Mouse (Mus musculus): ENCODE data around the gene 0610040J01Rik.
"Not testable (repeated sequence)": the region's sequence is repeated elsewhere in the genome, so short reads cannot be mapped to it uniquely, and the experiment has no call there.

The 0610040J01Rik gene

DNA sequence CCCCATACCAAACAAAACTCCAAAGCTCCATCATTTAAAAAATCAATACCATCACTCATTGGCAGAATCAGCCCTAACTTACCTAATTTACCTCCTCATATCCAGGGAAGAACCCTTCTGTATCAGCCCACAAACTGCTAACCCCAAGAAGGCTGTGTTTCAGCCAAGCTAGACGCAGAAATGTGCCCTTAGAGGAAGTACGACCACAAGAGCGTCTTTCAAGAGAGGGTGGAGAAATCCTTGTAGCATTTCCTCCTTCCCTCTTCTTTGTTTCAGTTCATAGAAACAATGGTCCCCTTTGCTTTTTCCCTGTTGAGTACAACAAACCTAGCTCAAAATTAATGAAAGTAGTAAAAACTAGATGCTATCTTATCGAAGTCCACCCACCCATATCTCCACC, 18.9 kb downstream of the 0610040J01Rik start:
- peak; percentile 20 for DNase-seq (ENCODE audit: low read depth)

DNA sequence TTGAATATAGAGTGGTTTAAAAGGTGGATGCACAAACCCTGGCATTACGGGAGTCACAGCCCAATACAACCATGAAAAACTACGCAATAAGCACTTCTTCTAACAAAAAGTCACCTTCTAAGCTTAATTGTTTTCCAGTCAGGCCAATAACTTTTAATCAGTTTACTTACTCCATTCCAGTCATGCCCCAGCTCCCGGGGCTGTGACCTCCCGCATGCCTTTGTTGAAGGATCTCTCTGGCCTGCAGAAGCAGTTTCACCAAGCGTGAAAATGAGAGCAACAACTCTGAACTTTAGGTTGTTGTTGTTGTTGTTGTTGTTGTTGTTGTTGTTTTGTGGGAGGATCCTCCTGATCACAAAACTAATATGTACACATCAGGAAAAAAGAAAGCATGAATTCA, 21.8 kb downstream of the 0610040J01Rik start:
- DNase-seq (ENCODE audit: low read depth): no peak

DNA sequence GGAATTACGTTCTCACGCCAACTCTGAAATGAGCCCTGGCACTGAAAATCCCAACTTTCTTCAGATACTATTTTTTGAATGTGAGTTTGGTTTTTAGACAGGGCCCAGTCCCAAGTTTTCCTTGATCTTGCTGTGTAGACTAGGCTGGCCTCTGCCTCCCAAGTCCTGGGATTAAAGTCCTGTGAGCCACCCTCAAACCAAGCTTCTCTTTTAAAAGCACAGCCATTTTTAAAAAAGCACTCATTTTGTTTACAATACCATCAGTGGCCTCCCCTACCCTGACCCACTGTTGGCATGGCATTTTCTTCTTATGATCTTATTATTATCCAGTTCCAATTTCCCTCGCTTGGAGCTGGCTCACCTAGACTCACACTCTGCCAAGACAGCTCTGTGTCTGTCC, 22.3 kb downstream of the 0610040J01Rik start:
- no peak for DNase-seq (ENCODE audit: low read depth)

DNA sequence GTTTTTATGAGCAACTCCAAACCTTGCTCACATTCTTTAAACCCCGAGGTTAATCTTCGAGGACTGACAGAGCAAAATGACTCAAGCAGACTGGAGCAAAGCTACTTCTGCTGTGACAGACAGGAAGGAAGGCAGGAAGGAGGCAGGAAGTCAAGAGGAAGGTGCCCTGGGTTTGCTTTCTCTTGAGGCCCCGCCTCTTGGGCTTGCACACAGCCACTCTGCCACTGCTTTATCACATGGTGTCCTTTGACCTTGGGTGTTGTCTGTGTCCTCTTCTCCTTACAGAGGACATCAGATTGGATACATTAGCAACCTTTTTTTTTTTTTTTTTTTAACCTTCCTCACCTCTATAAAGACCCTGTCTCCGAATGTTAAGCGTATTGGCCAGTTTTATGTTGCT, 25.0 kb downstream of the 0610040J01Rik start:
- peak; percentile 37 for DNase-seq (ENCODE audit: low read depth)

DNA sequence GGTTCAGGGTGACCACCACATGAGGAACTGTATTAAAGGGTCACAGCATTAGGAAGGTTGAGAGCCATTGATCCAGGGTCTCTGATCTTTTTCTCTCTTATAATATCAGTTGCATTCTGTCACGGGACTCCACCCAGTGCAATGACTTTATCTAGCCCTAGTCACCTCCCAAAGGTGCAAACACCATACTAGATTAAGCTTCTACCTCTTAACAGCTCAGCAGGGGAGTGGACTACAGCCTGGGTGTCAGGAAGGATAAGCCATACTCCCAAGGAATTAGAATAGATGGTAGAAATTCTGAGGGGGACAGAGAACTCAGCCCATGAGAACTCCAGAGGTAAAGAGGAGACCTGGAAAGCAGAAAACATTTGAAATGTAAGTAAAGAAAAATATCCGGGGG, 25.7 kb downstream of the 0610040J01Rik start:
- no peak for DNase-seq (ENCODE audit: low read depth)

DNA sequence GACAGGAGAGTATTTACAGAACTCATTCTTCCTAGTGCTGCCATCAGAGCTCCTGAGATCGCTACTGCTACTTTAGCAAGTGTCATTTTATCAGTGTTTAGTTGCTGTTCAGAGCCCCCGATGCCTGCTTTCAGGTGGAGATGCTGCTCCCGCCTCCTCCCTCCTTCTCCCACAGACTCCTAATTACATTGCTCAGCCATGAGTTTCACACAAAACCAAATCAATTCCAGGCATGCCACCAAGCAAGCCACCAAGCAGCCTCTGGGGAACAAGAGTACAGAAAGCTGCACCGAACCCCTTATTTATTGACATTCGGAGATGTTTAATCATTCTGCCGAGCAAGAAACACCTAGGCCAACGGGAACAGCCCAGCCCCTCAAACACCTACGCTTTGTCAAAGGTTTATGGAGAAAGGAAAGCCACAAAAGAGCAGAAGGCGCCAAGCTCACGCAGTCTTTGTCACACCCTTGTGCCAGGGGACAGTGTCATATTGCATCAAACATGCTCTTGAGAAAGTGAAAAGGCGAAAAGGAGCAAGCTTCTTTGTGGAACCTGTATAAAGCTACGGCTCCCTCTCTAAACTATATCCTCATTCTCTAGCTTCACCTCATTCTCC, 27.7 kb downstream of the 0610040J01Rik start:
- DNase-seq (ENCODE audit: low read depth): no peak

DNA sequence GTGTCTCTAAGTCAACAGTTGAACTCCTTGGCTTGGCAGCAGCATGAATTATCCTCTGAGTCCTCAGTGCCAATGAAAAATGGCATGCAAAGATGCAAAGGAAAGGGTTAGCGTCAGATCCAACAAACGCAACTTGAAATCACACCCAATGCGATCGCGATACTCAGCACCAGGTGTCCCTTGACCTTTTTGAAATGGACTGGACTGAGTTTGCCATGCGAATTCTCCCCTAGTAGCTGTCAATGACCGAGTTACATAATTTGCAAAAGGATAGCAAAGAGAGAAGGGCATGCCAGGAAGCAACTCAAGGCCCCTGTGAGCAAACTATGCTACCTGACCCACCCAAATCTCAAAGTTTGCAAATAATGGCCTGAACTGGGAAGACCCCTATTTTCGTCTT, 34.9 kb downstream of the 0610040J01Rik start:
- DNase-seq (ENCODE audit: low read depth): no peak

DNA sequence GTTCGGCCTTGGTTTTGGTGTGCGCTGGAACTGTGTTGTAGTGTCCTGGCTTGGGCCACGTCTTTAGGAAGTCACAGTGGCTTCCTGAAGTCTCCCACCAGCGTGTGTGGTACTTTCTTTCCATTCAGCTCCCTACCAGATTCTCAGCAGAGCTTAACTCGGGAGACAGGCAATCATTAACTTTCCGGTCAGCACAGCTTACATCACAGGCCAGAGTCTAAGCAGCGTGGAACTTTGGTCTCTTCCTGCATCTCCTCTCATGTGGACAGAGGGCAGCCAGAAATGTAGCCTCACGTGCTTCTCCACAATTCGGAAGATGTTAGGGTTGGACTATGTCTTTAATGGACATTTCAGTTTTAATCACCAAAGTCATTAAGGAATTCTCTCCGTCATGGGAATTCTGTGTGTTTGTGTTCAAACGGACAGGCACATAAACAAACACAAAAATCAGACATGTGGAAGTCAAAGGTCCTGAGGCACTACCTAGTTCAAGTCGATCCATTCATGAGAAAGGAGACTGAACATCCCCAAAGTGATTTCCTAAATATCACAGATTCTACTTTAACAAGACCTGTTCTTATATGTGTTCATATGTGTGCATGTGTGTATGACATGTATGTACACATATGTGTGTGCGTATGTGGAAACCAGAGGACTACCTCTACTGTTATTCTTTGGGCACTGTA, 35.5 kb downstream of the 0610040J01Rik start:
- no peak for DNase-seq (ENCODE audit: low read depth)

DNA sequence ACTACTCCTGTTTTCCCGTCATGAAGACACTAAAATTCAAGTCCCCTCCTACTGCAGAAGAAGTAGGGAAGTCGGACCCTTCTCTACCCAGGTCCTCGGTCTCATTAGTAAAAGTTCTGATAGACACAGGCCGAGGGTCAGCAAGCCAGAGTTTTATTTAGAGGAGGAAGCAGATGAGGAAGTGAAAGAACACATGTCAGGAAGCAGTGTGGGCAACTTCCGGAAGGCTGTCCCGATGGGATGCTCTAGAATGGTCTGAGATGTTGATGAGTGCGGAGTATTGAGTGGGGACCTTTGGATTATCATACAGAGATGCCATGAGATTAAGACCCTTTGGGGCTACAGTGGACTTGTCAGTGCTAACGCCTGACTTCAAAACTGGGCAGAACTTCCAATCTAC, 46.7 kb downstream of the 0610040J01Rik start:
- DNase-seq (ENCODE audit: low read depth): no peak

DNA sequence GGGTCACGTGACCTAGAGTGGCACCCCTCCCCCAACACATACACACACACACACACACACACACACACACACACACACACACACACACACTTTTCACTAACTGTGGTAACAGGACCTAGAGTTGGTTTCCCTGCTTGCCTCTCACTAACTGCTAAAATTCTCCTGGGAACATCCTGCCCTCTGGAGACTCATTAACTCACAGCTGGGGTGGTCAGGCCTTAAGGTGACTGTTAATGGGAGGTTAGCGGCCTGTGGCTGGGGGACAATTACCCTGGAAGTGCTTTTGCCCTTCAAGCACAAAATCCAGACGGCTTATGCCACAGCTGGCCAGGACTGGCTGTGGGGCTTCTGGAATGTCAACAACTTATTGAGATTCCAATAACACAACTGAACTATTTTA, 55.3 kb downstream of the 0610040J01Rik start:
- no peak for DNase-seq (ENCODE audit: low read depth)

DNA sequence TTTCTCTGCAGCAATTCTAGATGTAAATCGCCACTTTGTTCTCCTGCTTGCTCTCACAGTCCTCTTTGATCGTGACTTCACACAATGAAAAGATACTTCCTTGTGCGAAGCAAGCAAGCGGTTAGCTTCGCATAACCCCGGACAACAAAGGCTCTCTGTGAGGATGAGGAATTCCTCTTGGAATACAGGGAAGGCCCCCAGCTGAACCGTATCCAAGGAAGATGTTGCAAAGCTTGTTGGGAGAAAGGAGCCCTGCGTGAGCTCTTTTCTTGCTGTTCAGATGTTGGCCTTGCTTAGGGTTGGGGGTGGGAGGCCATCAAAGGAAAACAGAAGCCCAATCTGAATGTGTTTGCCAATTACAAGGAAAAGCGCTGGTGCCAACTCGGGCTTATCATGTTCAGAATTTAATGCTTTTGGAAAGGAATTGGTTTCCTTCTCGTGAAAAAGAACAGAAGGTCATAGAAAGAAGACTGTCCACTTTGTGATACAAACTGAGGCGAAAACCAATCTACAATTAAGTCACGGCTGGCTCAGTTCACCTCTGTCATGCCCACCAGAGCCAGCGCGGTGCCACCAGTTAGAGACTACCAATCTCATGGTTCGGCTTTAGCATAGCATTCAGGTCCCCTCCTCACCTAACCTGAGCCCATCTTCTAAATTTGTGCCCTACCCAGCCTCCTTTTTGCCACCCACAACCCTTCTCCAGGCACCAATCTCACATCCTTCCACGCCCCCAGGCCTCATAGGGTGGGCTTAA, 60.2 kb downstream of the 0610040J01Rik start:
- DNase-seq (ENCODE audit: low read depth): no peak

DNA sequence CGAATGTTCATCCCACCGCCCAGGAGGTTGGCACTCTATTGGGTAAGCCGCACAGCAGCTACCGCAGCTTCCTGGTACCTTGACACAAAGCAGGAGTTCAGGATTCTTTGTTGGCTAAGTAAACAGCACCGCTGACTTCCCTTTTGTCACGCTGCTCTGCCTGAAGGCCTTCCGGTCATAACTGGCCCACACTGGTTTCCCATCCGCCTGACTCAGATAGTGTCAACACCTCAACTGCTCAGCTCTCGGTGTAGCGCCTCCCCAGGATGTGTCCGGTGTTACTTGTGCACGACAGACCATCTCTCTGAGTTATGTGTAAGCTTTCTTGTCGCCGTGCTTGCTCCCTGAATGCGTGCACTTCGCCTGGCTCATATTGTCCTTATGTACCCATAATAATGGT, 62.7 kb downstream of the 0610040J01Rik start:
- no peak for DNase-seq (ENCODE audit: low read depth)

DNA sequence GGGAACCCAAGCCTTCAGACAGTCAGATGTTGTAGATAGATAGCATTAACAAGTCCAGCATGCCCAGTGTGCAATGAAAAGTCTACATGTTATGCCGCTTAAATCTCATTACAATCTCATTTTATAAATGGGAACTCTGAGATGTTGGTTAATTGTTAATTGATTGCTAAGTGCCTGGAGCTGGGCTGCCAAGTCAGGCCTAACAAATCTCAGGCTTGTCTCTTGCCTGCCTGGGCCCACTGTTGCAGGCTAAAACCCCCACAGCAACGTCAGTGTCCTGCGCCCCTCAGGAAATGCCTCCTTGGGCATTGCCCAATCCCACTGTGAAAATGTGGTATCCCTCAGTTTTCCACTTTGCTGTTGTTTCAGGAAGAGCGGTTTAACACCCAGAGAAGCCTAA, 63.9 kb downstream of the 0610040J01Rik start:
- no peak for DNase-seq (ENCODE audit: low read depth)

DNA sequence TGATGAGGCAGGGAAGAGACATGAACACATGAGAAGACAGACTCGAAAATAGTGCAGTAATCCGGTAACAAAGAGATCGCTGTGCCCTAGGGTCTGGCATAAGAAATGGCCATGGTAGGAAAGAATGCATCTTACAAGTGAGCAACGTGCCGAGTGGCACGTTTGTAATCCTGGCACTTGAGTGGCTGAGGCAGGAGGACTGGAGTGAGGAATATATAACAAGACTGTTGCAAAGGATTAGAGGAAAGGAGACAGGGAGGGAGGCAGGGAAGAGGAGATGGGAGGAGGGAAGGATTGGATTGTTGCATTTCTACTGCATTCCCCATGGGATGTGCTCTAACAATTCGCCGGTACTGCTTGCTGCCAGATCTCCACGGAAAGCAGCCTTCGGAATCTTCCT, 66.9 kb downstream of the 0610040J01Rik start:
- DNase-seq (ENCODE audit: low read depth): no peak

DNA sequence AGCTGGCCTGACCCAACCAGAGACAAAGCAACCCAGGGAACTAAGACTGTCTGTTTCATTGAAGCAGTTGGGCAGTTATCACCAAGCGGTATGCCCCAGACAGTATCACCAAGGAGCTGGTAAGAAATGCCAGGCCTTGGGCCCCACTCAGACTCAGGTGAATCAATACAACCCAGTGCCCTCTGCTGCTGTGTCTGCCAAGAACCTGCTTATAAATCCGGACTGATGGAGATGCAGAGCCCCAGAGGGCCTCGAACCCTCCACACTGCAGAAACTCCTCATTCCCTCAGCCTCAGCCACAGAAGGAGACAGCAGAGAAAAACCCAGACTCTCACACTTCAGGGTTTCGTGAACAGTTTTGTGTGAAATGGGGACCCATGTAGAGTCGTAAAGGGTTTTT, 74.1 kb downstream of the 0610040J01Rik start:
- no peak for DNase-seq (ENCODE audit: low read depth)

DNA sequence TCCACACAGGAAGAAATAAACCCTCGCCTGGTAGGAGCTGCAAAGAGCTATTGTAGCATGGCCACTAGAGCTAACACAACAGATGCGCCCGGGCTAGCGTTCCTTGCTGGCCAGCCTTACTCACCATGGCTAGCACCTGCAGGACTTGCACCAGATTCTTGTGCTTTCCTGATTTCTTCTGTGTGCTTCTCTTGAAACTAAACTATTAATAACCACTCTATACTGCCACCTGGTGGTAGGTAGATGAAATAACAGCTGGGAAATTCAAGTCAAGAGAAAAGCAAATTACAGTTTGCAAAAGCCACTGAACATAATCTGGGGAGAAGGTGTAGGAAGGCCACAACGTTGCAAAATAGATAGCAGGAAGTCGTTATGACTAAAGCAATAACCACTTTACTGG, 74.5 kb downstream of the 0610040J01Rik start:
- DNase-seq (ENCODE audit: low read depth): peak; percentile 64

DNA sequence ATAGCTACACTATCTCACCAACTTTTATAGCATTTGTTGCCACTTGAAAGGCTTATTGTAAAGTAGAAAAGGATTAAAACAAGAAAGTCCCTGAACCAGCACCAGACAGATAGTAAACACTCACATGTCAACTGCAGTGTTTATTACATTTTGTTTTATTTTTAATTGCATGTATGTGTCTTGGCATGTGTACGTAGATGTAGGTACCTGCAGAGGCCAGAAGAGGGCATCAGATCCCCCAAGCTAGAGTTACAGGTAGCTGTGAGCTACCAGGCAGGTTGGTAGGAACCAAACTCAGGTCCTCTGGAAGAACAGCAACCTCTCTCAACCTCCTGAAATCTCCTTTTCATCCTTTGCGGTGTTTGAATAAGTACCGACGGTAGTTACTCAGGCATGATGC, 74.9 kb downstream of the 0610040J01Rik start:
- no peak for DNase-seq (ENCODE audit: low read depth)

DNA sequence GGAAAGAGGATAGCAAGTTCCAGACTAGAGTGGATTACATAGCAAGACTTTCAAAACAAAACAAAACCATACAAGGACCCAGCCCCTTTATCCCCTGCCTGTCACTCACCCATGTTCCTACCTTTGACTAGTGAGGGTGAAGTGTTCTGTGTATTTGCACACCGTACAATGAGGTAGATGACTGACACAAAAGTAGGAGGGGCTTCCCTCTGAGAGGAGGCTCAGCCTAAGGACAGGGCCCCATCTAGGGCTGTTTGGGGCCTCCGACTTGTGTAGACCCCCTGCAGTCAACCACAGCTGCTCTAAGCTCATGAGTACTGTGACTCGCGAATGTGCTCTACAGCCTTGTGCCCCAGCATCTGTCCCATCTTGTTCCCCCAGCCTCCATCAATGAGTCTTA, 79.1 kb downstream of the 0610040J01Rik start:
- no peak for DNase-seq (ENCODE audit: low read depth)

DNA sequence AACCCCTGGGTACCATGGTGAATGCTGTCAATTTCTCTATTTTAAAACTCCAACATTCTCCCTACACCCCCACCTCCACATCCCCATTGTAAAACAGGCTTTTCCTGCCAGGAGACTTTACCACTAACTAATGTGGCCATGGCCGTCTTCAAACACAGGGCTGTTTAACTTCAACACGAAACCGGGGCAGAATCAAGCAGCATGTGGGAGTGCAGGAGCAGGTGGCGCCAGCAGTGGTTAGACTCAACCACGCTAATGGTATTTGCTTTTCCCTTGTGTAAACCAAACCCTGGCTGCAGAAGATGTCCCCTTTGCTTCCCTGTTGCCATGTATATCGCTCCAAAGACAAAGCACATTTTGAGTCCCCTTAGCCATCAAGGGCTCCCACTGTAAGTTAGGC, 79.7 kb downstream of the 0610040J01Rik start:
- DNase-seq (ENCODE audit: low read depth): no peak

DNA sequence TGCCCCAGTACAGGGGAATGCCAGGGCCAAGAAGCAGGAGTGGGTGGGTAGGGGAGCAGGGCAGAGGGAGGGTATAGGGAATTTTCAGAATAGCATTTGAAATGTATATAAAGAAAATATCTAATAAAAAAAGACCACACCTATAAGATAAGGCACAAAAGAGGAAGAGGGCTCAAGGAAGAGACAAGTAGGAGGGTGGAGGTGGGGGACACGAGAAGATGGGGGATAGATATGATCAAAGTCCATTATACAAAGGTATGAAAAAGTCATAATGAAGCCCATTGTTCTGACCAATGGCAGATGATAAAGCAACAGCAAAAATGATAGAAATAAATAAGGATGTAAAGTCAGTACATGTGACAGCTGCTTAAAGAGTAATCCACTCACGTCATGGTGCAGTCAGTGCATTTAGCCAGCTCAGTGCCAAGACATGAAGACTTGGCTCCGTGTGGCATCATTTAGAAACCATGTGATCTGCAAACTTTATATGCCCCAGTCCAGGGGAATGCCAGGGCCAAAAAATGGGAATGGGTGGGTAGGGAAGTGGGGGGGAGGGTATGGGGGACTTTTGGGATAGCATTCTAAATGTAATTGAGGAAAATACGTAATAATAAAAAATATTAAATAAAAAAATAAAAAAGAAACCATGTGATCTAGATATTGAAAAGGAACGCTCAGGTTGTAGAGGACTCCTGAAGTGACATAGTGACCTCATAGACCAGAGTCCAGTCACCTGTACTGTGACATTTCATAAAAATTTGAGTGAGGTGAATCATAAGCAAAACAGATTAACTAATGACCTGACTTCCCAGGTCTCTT, 85.0 kb downstream of the 0610040J01Rik start:
- not testable (repeated sequence) for DNase-seq (ENCODE audit: low read depth)

DNA sequence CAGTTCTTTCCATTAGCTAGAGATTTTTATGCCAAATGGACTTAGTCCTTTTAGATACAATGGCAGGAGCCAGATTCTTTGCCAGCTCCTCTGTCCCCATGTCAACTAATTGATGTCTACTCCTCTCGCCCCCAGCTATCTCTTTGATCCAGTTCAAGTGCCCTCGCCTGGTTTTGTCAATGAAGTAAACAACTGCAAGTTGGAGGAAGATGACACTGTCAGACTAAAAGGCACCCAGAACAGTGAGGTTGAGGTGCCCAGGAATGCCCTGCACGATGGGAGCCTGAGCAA, 85.6 kb downstream of the 0610040J01Rik start:
- DNase-seq (ENCODE audit: low read depth): no peak

DNA sequence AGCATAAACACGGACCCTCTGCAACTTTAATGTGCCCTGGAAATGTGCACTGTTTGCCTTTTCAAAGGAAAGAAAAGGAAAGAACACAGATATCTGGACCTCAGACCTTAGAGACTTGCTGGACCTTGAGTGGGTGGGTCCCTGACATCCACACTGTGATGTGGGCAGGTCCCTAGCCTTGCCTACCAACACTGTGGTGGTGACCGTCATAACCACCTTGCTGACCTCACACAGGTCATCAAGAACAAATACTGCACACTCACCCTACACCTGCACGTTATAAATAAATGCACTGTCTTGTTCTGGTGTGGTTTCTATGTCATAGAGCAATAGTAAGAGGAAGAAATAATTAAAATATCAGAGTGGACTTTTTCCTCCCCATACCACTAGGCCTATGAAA, 91.2 kb downstream of the 0610040J01Rik start:
- DNase-seq (ENCODE audit: low read depth): no peak

Measured in naive thymus-derived CD4-positive, alpha-beta T cell, adult 2 months (primary cell).